Mouse (Mus musculus) neutrophil, adult 5-6 weeks (primary cell): ENCODE data around the gene Rad51ap1. TPM values are rescaled to one million over a fixed set of nuclear protein-coding genes. Genes with fewer than 3 reads are reported as not detected.

Source experiments
- total RNA-seq: library from RNA; stranded (forward); fragments of 200-1000 nt; gene quantifications from 2 replicates; pipeline ENCODE4 v1.2.3, GENCODE M21; 2017

The Rad51ap1 gene
- total RNA-seq, 1 experiment from 2014 or later = 0.70 TPM

Other genes starting within 250 kb of the Rad51ap1 start
- gene Kcna6, start 198.9 kb downstream of the Rad51ap1 start, total RNA-seq = not detected in 2 replicates
- gene Ndufa9, start 90.5 kb downstream of the Rad51ap1 start, total RNA-seq = 31.5 and 36.2 TPM in 2 replicates
- gene Akap3, start 86.5 kb downstream of the Rad51ap1 start, total RNA-seq = not detected in 2 replicates
- 0.61 TPM in 1 of 2 replicates, not detected in the other for gene Dyrk4, start 17.7 kb downstream of the Rad51ap1 start, total RNA-seq
- gene D6Wsu163e, start 375 bp upstream of the Rad51ap1 start, total RNA-seq = 41.4 and 50.7 TPM in 2 replicates
- gene Fgf6, start 76.0 kb upstream of the Rad51ap1 start, total RNA-seq = not detected in 2 replicates
- gene Fgf23, start 133.3 kb upstream of the Rad51ap1 start, total RNA-seq = not detected in 2 replicates
- gene Tigar, start 170.0 kb upstream of the Rad51ap1 start, total RNA-seq = 4.1 and 7.0 TPM in 2 replicates
- 17.7 and 18.5 TPM in 2 replicates for gene Ccnd2, start 212.6 kb upstream of the Rad51ap1 start, total RNA-seq